Mouse (Mus musculus) adrenal gland, adult 2 months (tissue): ENCODE measurements around the gene Spata48. TPM values are rescaled to one million over a fixed set of nuclear protein-coding genes. Genes with fewer than 3 reads are reported as not detected.

ENCODE experiments used
- DNase-seq: peaks from one replicate; pipeline ENCODE4 v3.0.0; 2021
- polyA plus RNA-seq: library from polyadenylated mRNA; depleted of rRNA; stranded (reverse); fragments of >200 nt; gene quantifications from 2 replicates; pipeline ENCODE4 v1.2.3, GENCODE M21; 2012; rRNA removed
- total RNA-seq, 2 experiments: library from RNA; stranded (reverse); gene quantifications; 2 replicates each; pipeline ENCODE4 v1.2.3; 2021

The Spata48 gene
- total and polyA plus RNA-seq, 3 experiments = 0.52 to 13.4 (median 0.69) TPM

- no peak for DNase-seq
These were observed 74.4 kb downstream of the Spata48 start for GRCm38 (mm10) chr11:11536295-11536694.

- no peak for DNase-seq
These were observed 84.1 kb downstream of the Spata48 start for GRCm38 (mm10) chr11:11545948-11546347.

- DNase-seq = no peak
These were observed 85.1 kb downstream of the Spata48 start for GRCm38 (mm10) chr11:11546903-11547511.

GRCm38 (mm10) chr11:11547597-11548240 is 85.8 kb downstream of the Spata48 start:
- DNase-seq = no peak

- no peak for DNase-seq
These were observed 93.7 kb downstream of the Spata48 start for GRCm38 (mm10) chr11:11555563-11555962.

GRCm38 (mm10) chr11:11556186-11556585 is 94.3 kb downstream of the Spata48 start:
- DNase-seq = no peak

GRCm38 (mm10) chr11:11557173-11557967 is 95.5 kb downstream of the Spata48 start:
- peak; percentile 45 for DNase-seq

GRCm38 (mm10) chr11:11558662-11559061 is 96.8 kb downstream of the Spata48 start:
- no peak for DNase-seq

GRCm38 (mm10) chr11:11559099-11559686 is 97.3 kb downstream of the Spata48 start:
- DNase-seq = no peak

- DNase-seq = no peak
These were observed 99.2 kb downstream of the Spata48 start for GRCm38 (mm10) chr11:11561118-11561517.

GRCm38 (mm10) chr11:11564266-11565044 is 102.6 kb downstream of the Spata48 start:
- no peak for DNase-seq

Other genes starting within 250 kb of the Spata48 start
- under 1 TPM; 0.17 to 0.21 TPM for gene Zpbp, start 314 bp downstream of the Spata48 start, total RNA-seq
- gene Zpbp, start 314 bp downstream of the Spata48 start, polyA plus RNA-seq = 0.11 and 0.25 TPM in 2 replicates
- gene 4930512M02Rik, start 165.7 kb downstream of the Spata48 start, total RNA-seq = not detected
- gene 4930512M02Rik, start 165.7 kb downstream of the Spata48 start, polyA plus RNA-seq = not detected in 2 replicates
- gene Ikzf1, start 222.9 kb downstream of the Spata48 start, total RNA-seq = 1 to 10 TPM; 2.0 to 3.0 TPM
- gene Ikzf1, start 222.9 kb downstream of the Spata48 start, polyA plus RNA-seq = 11.0 and 11.5 TPM in 2 replicates